Mouse (Mus musculus) intestine, postnatal 0 days (tissue): Measurements from ENCODE around the gene Max. TPM values are rescaled to one million over a fixed set of nuclear protein-coding genes. Genes with fewer than 3 reads are reported as not detected.

ENCODE experiments used
- ATAC-seq: fragments of 200-750 bp; cut with Nextera tagmentation; 2 replicates; pipeline ENCODE4 v1.8.0; 2017; ENCODE audit warnings: mild to moderate bottlenecking, moderate TSS enrichment, moderate library complexity
- H3K27ac ChIP-seq: fragments of 300-500 bp; sonication (generic); 2 replicates; pipeline ENCODE4 v1.5.1; 2014; ENCODE audit warnings: mild to moderate bottlenecking, low read depth, low read length, moderate library complexity
- H3K27me3 ChIP-seq: fragments of 300-500 bp; sonication (generic); replicated peaks from 2 replicates; pipeline ENCODE4 v1.6.1; 2014; ENCODE audit warnings: low read length, mixed read lengths; ENCODE audit not compliant: control insufficient read depth, insufficient read depth
- H3K36me3 ChIP-seq: fragments of 300-500 bp; sonication (generic); 2 replicates; pipeline ENCODE4 v1.6.1; 2014; ENCODE audit warnings: mild to moderate bottlenecking, moderate library complexity; ENCODE audit not compliant: control insufficient read depth, insufficient read depth
- H3K4me1 ChIP-seq: fragments of 300-500 bp; sonication (generic); replicated peaks from 2 replicates; pipeline ENCODE4 v1.6.1; 2014; ENCODE audit warnings: antibody characterized with exemption, low read length, mixed read lengths; ENCODE audit not compliant: control insufficient read depth, insufficient read depth
- H3K4me2 ChIP-seq: fragments of 300-500 bp; sonication (generic); replicated peaks from 2 replicates; pipeline ENCODE4 v1.6.1; 2014; ENCODE audit warnings: low read depth, mild to moderate bottlenecking, moderate library complexity
- H3K4me3 ChIP-seq: fragments of 300-500 bp; sonication (generic); 2 replicates; pipeline ENCODE4 v1.5.1; 2014; ENCODE audit warnings: low read depth, low read length
- H3K9ac ChIP-seq: fragments of 300-500 bp; sonication (generic); 2 replicates; pipeline ENCODE4 v1.6.1; 2014; ENCODE audit warnings: mild to moderate bottlenecking, low read depth, low read length
- H3K9me3 ChIP-seq: fragments of 300-500 bp; sonication (generic); 2 replicates; pipeline ENCODE4 v1.6.1; 2016; ENCODE audit warnings: mixed run types; ENCODE audit not compliant: control insufficient read depth
- CTCF ChIP-seq: sonication (generic); IDR thresholded peaks from 2 replicates; pipeline ENCODE4 v1.5.1; 2016; ENCODE audit warnings: low read depth, mild to moderate bottlenecking, control low read depth, antibody characterized with exemption, moderate library complexity
- WGBS: fragments of 180-500 bp; shearing (Covaris S2); extraction: QIAGEN DNeasy Blood & Tissue Kit; methylation state at CpG from one replicate; pipeline ENCODE4 v1.1.7; 2014; 5-methylcytosine and 5-hydroxymethylcytosine counted together
- polyA plus RNA-seq: library from polyadenylated mRNA; unstranded; fragments of >200 nt; fragmentation: Nextera tagmentation; extraction: Ambion mirVana; gene quantifications from 2 replicates; pipeline ENCODE4 v1.2.1, GENCODE M21; 2015

The Max gene
- polyA plus RNA-seq, 1 experiment from 2014 or later = 24.7 TPM

- H3K27me3 ChIP-seq = no peaks in the 10 kb centered on the region
- no peaks in the 10 kb centered on the region; the same call in 1 of the 2 replicates for H3K36me3 ChIP-seq
- 54% methylated on average over 3 of the region's 3 CpGs for WGBS
- H3K27ac ChIP-seq = peak overlapping the region; percentile 28
- no peak overlapping the region for H3K4me3 ChIP-seq
- H3K9me3 ChIP-seq = no peaks in the 10 kb centered on the region
- H3K4me2 ChIP-seq = no peak overlapping the region
- ATAC-seq = peak; percentile 86
- no peaks in the 10 kb centered on the region for H3K4me1 ChIP-seq
- H3K9ac ChIP-seq = no peak overlapping the region
- no peak for TF ChIP-seq CTCF
These were observed 35.0 kb downstream of the Max start for GRCm38 (mm10) chr12:76927012-76927411.

GRCm38 (mm10) chr12:76926338-76926945, 35.6 kb downstream of the Max start:
- Histone ChIP-seq H3K9me3 (no peaks in the 10 kb centered on the region), H3K4me2 (no peak overlapping the region), H3K9ac (no peak overlapping the region), H3K4me3 (no peak overlapping the region), H3K27ac (peak overlapping the region; percentile 54; the same call in 1 of the 2 replicates), H3K4me1 (no peaks in the 10 kb centered on the region), H3K36me3 (no peaks in the 10 kb centered on the region; the same call in 1 of the 2 replicates), H3K27me3 (no peaks in the 10 kb centered on the region)
- WGBS = 71% methylated on average over 10 of the region's 10 CpGs
- ATAC-seq = peak; percentile 40; the same call in 1 of the 2 replicates
- no peak for TF ChIP-seq CTCF

- ATAC-seq = no peak
- no peaks in the 10 kb centered on the region for H3K4me1 ChIP-seq
- H3K4me2 ChIP-seq = no peak overlapping the region
- no peak overlapping the region for H3K27ac ChIP-seq
- no peak overlapping the region for H3K4me3 ChIP-seq
- WGBS = 90% methylated on average over 10 of the region's 10 CpGs
- peaks cover 5% of the 10 kb centered on the region; the same call in 1 of the 2 replicates for H3K36me3 ChIP-seq
- no peak overlapping the region for H3K9ac ChIP-seq
- H3K9me3 ChIP-seq = no peaks in the 10 kb centered on the region
- TF ChIP-seq CTCF = no peak
- H3K27me3 ChIP-seq = no peaks in the 10 kb centered on the region
These were observed 36.9 kb downstream of the Max start for GRCm38 (mm10) chr12:76924904-76925604.

GRCm38 (mm10) chr12:76923118-76923517, 38.9 kb downstream of the Max start:
- Histone ChIP-seq H3K36me3 (peaks cover 5% of the 10 kb centered on the region; the same call in 1 of the 2 replicates), H3K9ac (no peak overlapping the region), H3K4me3 (no peak overlapping the region), H3K4me2 (no peak overlapping the region), H3K27ac (no peak overlapping the region), H3K4me1 (no peaks in the 10 kb centered on the region), H3K27me3 (no peaks in the 10 kb centered on the region), H3K9me3 (no peaks in the 10 kb centered on the region)
- ATAC-seq = no peak
- WGBS = 80% methylated on average over 8 of the region's 8 CpGs
- TF ChIP-seq CTCF = no peak

GRCm38 (mm10) chr12:76920990-76921389, 41.0 kb downstream of the Max start:
- no peak for ATAC-seq
- Histone ChIP-seq H3K27ac (no peak overlapping the region), H3K27me3 (no peaks in the 10 kb centered on the region), H3K4me3 (no peak overlapping the region), H3K36me3 (peaks cover 5% of the 10 kb centered on the region; the same call in 1 of the 2 replicates), H3K9me3 (no peaks in the 10 kb centered on the region), H3K9ac (no peak overlapping the region), H3K4me2 (no peak overlapping the region), H3K4me1 (no peaks in the 10 kb centered on the region)
- no peak for TF ChIP-seq CTCF
- WGBS = 88% methylated on average over 8 of the region's 8 CpGs

- TF ChIP-seq CTCF = no peak
- Histone ChIP-seq H3K9me3 (no peaks in the 10 kb centered on the region), H3K4me3 (no peak overlapping the region), H3K36me3 (peaks cover 5% of the 10 kb centered on the region; the same call in 1 of the 2 replicates), H3K4me1 (no peaks in the 10 kb centered on the region), H3K4me2 (no peak overlapping the region), H3K27ac (no peak overlapping the region), H3K27me3 (no peaks in the 10 kb centered on the region), H3K9ac (no peak overlapping the region)
- ATAC-seq = no peak
- WGBS = 71% methylated on average over 6 of the region's 6 CpGs
These were observed 41.6 kb downstream of the Max start for GRCm38 (mm10) chr12:76920398-76920797.
